Mouse (Mus musculus) B cell, adult 67 days (primary cell): ENCODE results near the gene Dusp19. TPM values are rescaled to one million over a fixed set of nuclear protein-coding genes. Genes with fewer than 3 reads are reported as not detected.

Experiments used
- total RNA-seq, 2 experiments: library from RNA; stranded (reverse); gene quantifications; 4 replicates each; pipeline ENCODE4 v1.2.4; 2023

Gene Dusp19
- total RNA-seq, result 1 to 10 TPM; 5.7 to 8.4 TPM

DNA sequence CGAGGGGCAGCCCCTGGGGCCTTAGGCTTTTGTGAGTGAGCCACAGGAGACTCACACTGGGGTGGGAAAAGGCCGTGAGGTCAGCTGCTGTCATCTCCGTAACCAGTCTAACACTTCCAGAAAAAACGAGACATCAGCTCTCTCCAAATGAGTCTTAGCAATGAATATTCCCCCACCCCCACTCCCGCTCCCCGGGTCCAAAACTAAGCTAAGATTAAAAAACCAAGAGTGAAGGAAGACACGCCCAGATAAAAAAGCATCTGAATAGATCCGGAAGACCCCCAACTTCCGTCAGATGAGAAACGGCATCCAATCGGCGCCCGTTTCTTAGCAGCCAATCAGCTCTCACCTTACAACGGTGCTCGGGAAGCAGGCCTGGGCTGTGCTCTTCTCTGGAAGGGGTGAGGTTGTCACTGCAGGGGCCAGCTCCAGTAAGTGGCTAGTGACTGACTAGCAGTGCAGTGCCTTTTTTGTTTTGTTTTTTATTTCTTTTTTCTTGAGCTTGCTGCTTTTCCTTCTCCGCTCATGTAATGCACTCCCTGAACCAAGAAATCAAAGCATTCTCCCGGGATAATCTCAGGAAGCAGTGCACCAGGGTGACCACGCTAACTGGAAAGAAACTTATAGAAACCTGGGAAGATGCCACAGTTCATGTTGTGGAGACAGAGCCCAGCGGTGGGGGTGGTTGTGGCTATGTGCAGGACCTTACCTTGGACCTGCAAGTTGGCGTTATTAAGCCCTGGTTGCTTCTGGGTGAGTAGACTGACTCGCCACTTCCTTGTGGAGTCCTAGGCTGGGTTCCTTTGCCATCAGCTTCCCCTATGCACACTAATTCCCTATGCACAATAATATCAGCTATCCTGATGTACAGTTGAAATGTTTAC lies at the start of gene Dusp19, which contains the start of gene Nup35:
Gene Dusp19, plus strand, starts transcription at position 192 of the 884 bp plus-strand sequence.
Gene Nup35, plus strand, starts transcription at position 383 of the 884 bp plus-strand sequence.

DNA sequence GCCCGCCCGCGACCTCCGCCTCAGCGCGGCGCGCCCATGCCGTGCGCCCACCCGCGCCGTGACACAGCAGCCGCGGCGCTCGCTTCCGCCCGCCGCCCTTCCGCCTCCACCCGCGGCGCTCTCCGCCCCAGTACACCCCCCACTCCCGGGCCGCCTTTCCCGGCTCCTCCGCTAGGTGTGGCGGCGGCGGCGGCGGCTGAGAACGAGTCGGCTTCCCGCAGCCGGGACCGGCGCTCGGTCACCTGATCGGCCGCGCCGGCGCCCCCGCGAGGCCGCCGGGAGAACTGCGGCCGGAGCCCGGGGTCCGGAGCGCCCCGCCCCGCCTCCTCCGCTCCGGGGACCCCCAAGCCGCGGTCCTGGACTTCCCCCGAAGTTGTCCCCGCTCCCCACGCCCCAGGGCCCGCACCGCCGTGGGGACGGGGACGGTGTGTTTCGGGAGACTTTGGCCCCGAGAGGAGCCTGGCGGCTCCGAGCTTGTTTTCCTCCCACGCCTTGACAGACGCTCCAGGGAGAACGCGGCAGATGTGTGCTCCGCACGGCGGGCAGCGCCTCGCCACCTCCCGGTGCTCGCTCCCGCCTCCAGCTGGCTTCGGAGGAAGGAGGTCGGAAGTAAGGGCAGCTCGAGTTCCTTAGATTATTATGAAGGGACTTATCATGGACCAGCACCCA lies 35.7 kb upstream of the Dusp19 start, which contains the start of gene Nckap1:
Gene Nckap1, minus strand, starts transcription at position 338 of the 669 bp plus-strand sequence.

Other genes starting within 250 kb of the Dusp19 start
- gene Frzb, start 169.4 kb upstream of the Dusp19 start, total RNA-seq, result not detected
- gene Nckap1, start 35.7 kb upstream of the Dusp19 start, total RNA-seq, result under 1 TPM in 1 of 2 experiments, not detected in 1; 0.12 TPM
- 10 to 100 TPM; 26.5 to 29.2 TPM for gene Nup35, start 191 bp downstream of the Dusp19 start, total RNA-seq